Comparison of ENCODE assay signal across 9 mouse cellular contexts in the genomic region with DNA sequence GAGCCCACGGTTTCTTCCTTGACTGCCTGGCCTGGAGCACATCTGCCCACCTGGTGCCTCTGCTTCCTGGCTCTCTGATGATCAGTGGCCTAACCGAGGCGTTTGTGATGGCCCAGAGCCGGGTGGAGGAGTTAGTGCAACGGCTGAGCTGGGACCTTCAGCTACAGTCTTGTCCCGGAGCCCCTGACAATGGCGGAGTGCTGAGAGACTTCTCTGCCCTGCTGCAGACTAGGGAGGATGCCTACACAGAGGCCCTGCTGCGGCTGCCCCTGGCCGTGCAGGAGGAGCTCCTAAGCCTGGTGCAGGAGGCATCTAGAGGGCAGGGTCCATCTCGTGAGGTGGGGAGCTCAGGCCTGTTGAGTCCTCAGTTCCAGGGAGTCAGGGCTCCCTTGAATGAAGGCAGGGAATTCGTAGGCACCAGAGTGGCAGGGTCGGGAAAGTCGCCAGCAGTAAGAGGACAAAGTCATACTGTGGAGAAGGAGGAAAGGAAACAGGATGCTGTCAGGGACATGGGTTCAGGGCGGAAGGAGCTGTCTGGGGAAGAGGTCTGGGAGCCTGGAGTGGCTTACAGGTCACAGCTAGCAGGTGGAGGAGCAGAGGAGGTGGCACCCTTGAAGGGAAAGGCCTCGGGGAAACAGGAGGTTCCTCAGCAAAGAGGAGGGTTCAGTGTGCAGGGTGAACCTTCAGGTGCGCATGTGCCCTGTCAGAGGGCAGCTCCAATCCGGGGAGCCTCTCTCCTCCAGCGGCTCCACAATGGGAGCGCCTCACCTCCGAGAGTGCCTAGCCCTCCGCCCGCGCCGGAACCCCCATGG. TPM values are rescaled to one million over a fixed set of nuclear protein-coding genes. Genes with fewer than 3 reads are reported as not detected.
DNase-seq lines count a peak whose midpoint lies in the region; ATAC-seq and TF ChIP-seq lines count a peak whose summit lies in the region.
"Had no signal": no experiment of that assay in that cellular context is flagged by ENCODE, and none has a peak within 500 bp of the region (broad histone marks: within the 10 kb centered on the region; RNA-seq: fewer than 3 reads in every experiment).

No protein-coding gene starts in this region.

- peaks cover 17% of the 10 kb centered on the region for H3K36me3 ChIP-seq in heart, adult 2 months (ENCODE audit: control insufficient read depth, insufficient read depth, low read length)
- peaks cover 55% of the 10 kb centered on the region for H3K36me3 ChIP-seq in midbrain, embryonic 10.5 days
- peaks cover 45% of the 10 kb centered on the region for H3K36me3 ChIP-seq in midbrain, embryonic 14.5 days (ENCODE audit: control insufficient read depth, insufficient read depth, low read length)
- peaks cover 58% of the 10 kb centered on the region for H3K36me3 ChIP-seq in limb, embryonic 10.5 days
- H3K36me3 ChIP-seq in stomach, embryonic 14.5 days (ENCODE audit: control insufficient read depth, insufficient read depth, low read length) = peaks cover 40% of the 10 kb centered on the region

- H3K27ac ChIP-seq in heart, adult 2 months = peak overlapping the region; percentile 92
- H3K27ac ChIP-seq in midbrain, embryonic 10.5 days (replicated peaks) = no peak overlapping the region
- H3K27ac ChIP-seq in midbrain, embryonic 14.5 days (replicated peaks; ENCODE audit: low read depth, low read length) = no peak overlapping the region
- H3K27ac ChIP-seq in limb, embryonic 10.5 days = no peak overlapping the region
- H3K27ac ChIP-seq in stomach, embryonic 14.5 days (ENCODE audit: low read length) = no peak overlapping the region; the same call in 1 of the 2 replicates

- no peak overlapping the region for H3K4me2 ChIP-seq in midbrain, embryonic 14.5 days (ENCODE audit: low read length)
- H3K4me2 ChIP-seq in stomach, embryonic 14.5 days (replicated peaks; ENCODE audit: low read depth, low read length) = peak overlapping the region; percentile 85

- no peak for TF ChIP-seq EP300 in heart, adult 2 months (IDR thresholded peaks at IDR 0.05; ENCODE audit: insufficient read depth, low read depth, low read length)

- no peak for TF ChIP-seq CTCF in heart, adult 2 months (IDR thresholded peaks at IDR 0.05)

- H3K79me2 ChIP-seq in heart, adult 2 months (replicated peaks; ENCODE audit: control insufficient read depth, insufficient read depth, low read length) = 0 out of 2 replicates have a peak, but pooled peaks cover 1% of the 10 kb centered on the region

- H3K27me3 ChIP-seq in heart, adult 2 months (ENCODE audit: control insufficient read depth, insufficient read depth, low read length) = no peaks in the 10 kb centered on the region
- 0 out of 2 replicates have a peak, but pooled peaks cover 4% of the 10 kb centered on the region for H3K27me3 ChIP-seq in midbrain, embryonic 10.5 days (ENCODE audit: low read depth, poor library complexity, severe bottlenecking)
- H3K27me3 ChIP-seq in midbrain, embryonic 14.5 days (ENCODE audit: control insufficient read depth, insufficient read depth, low read length) = no peaks in the 10 kb centered on the region
- no peaks in the 10 kb centered on the region for H3K27me3 ChIP-seq in limb, embryonic 10.5 days (ENCODE audit: low read depth, poor library complexity, severe bottlenecking)
- H3K27me3 ChIP-seq in stomach, embryonic 14.5 days (ENCODE audit: control insufficient read depth, insufficient read depth, low read length) = no peaks in the 10 kb centered on the region

- whole genome bisulfite sequencing in heart, adult 2 months = 62% methylated on average over 24 of the region's 24 CpGs
- WGBS in midbrain, embryonic 10.5 days = 89% methylated on average over 24 of the region's 24 CpGs
- 85% methylated on average over 24 of the region's 24 CpGs for WGBS in midbrain, embryonic 14.5 days
- 86% methylated on average over 24 of the region's 24 CpGs for WGBS in limb, embryonic 10.5 days
- 77% methylated on average over 23 of the region's 24 CpGs for WGBS in stomach, embryonic 14.5 days

- 0 out of 2 replicates have a peak overlapping the region, but pooled peaks have one; percentile 6 for H3K9ac ChIP-seq in heart, adult 2 months (ENCODE audit: low read depth, low read length)
- H3K9ac ChIP-seq in midbrain, embryonic 14.5 days (replicated peaks; ENCODE audit: low read length) = no peak overlapping the region
- H3K9ac ChIP-seq in stomach, embryonic 14.5 days (replicated peaks; ENCODE audit: low read depth, low read length) = 0 out of 2 replicates have a peak overlapping the region, but pooled peaks have one; percentile 62

- TF ChIP-seq POLR2A in heart, adult 2 months (IDR thresholded peaks at IDR 0.05; ENCODE audit: insufficient read depth, low read depth, low read length) = no peak

- DNase-seq in heart, adult 2 months = peak in 1 of 2 experiments; percentile 29
- no peak for DNase-seq in heart, postnatal 36 days
- DNase-seq in midbrain, embryonic 10.5 days (ENCODE audit: low spot score) = no peak
- no peak for DNase-seq in midbrain, embryonic 14.5 days
- DNase-seq in limb, embryonic 10.5 days (ENCODE audit: low spot score) = no peak
- no peak for DNase-seq in adipocyte (ENCODE audit: low spot score)
- DNase-seq in gastrocnemius, postnatal 25 days = no peak

- ATAC-seq in midbrain, embryonic 14.5 days (ENCODE audit: low FRiP score, low TSS enrichment) = no peak
- ATAC-seq in stomach, embryonic 14.5 days (ENCODE audit: insufficient number of reproducible peaks, insufficient read depth, low FRiP score, low read depth) = no peak

- intact Hi-C loops in heart, adult 2 months (cut with DNase I) = loop anchor here (10.0 kb wide), 1 partner anchor 212 kb away; a partner anchor contains a TSS
- intact Hi-C loops in heart, postnatal 36 days (cut with DNase I) = no loop called here

- peak overlapping the region; percentile 88 for H3K4me3 ChIP-seq in heart, adult 2 months
- H3K4me3 ChIP-seq in midbrain, embryonic 10.5 days = peak overlapping the region; percentile 82; the same call in 1 of the 2 replicates
- no peak overlapping the region for H3K4me3 ChIP-seq in midbrain, embryonic 14.5 days (replicated peaks; ENCODE audit: low read depth, low read length)
- H3K4me3 ChIP-seq in limb, embryonic 10.5 days = peak overlapping the region; percentile 81; the same call in 1 of the 2 replicates
- no peak overlapping the region for H3K4me3 ChIP-seq in stomach, embryonic 14.5 days (ENCODE audit: low read depth, low read length)

- no peaks in the 10 kb centered on the region for H3K9me3 ChIP-seq in midbrain, embryonic 10.5 days (replicated peaks)
- no peaks in the 10 kb centered on the region for H3K9me3 ChIP-seq in midbrain, embryonic 14.5 days (ENCODE audit: control insufficient read depth, low read length)
- no peaks in the 10 kb centered on the region for H3K9me3 ChIP-seq in limb, embryonic 10.5 days (replicated peaks)
- H3K9me3 ChIP-seq in stomach, embryonic 14.5 days (ENCODE audit: control insufficient read depth, low read depth, low read length) = no peaks in the 10 kb centered on the region

- H3K4me1 ChIP-seq in heart, adult 2 months (ENCODE audit: control insufficient read depth, insufficient read depth, low read length) = peaks cover 15% of the 10 kb centered on the region
- H3K4me1 ChIP-seq in midbrain, embryonic 10.5 days = peaks cover 35% of the 10 kb centered on the region
- peaks cover 12% of the 10 kb centered on the region for H3K4me1 ChIP-seq in midbrain, embryonic 14.5 days (ENCODE audit: control insufficient read depth, insufficient read depth, low read length)
- H3K4me1 ChIP-seq in limb, embryonic 10.5 days = peaks cover 53% of the 10 kb centered on the region
- H3K4me1 ChIP-seq in stomach, embryonic 14.5 days (ENCODE audit: control insufficient read depth, insufficient read depth, low read length) = peaks cover 26% of the 10 kb centered on the region

RNA-seq across cellular contexts. Expression of a gene that starts 2.0 kb away (rescaled TPM):
- total RNA-seq in heart, adult 2 months (2021) = 10 to 100 TPM in 1 of 2 experiments, 1 to 10 TPM in 1; 8.8 to 11.6 TPM
- polyA plus RNA-seq in heart, adult 2 months (2012; rRNA removed) = 9.3 and 13.3 TPM in 2 replicates
- 10 to 100 TPM; 13.0 to 14.7 TPM for total RNA-seq in heart, postnatal 36 days (2021)
- 23.2 and 24.7 TPM in 2 replicates for polyA plus RNA-seq in midbrain, embryonic 10.5 days (2016; fragmentation: Nextera tagmentation; extraction: Ambion mirVana)
- 6.5 and 7.1 TPM in 2 replicates for polyA plus RNA-seq in midbrain, embryonic 14.5 days (2014; fragmentation: Nextera tagmentation; extraction: Ambion mirVana)
- 35.0 and 38.8 TPM in 2 replicates for polyA plus RNA-seq in limb, embryonic 10.5 days (2016; fragmentation: Nextera tagmentation; extraction: Ambion mirVana)
- 10.4 TPM in 2 replicates for polyA plus RNA-seq in stomach, embryonic 14.5 days (2014; fragmentation: Nextera tagmentation; extraction: Ambion mirVana)
- total RNA-seq in gastrocnemius, postnatal 25 days (2021) = 1 to 10 TPM; 7.0 to 9.1 TPM

RNA-seq across cellular contexts. Expression of a gene that starts 2.6 kb away (rescaled TPM):
- total RNA-seq in heart, adult 2 months (2021) = under 1 TPM in 1 of 2 experiments, not detected in 1; 0.18 TPM
- polyA plus RNA-seq in heart, adult 2 months (2012; rRNA removed) = 0.06 TPM in 2 replicates
- total RNA-seq in heart, postnatal 36 days (2021) = under 1 TPM in 1 of 2 experiments, not detected in 1; 0.19 TPM
- polyA plus RNA-seq in midbrain, embryonic 10.5 days (2016; fragmentation: Nextera tagmentation; extraction: Ambion mirVana) = 0.14 and 0.16 TPM in 2 replicates
- polyA plus RNA-seq in midbrain, embryonic 14.5 days (2014; fragmentation: Nextera tagmentation; extraction: Ambion mirVana) = 0.19 and 0.20 TPM in 2 replicates
- 0.15 and 0.31 TPM in 2 replicates for polyA plus RNA-seq in limb, embryonic 10.5 days (2016; fragmentation: Nextera tagmentation; extraction: Ambion mirVana)
- polyA plus RNA-seq in stomach, embryonic 14.5 days (2014; fragmentation: Nextera tagmentation; extraction: Ambion mirVana) = 0.36 and 0.45 TPM in 2 replicates
- not detected for total RNA-seq in gastrocnemius, postnatal 25 days (2021)

RNA-seq across cellular contexts. Expression of a gene that starts 13.3 kb away (rescaled TPM):
- total RNA-seq in heart, adult 2 months (2021) = 100 to 1,000 TPM; 112 to 127 TPM
- polyA plus RNA-seq in heart, adult 2 months (2012; rRNA removed) = 142 and 156 TPM in 2 replicates
- total RNA-seq in heart, postnatal 36 days (2021) = 100 to 1,000 TPM; 109 to 116 TPM
- 27.5 and 31.5 TPM in 2 replicates for polyA plus RNA-seq in midbrain, embryonic 10.5 days (2016; fragmentation: Nextera tagmentation; extraction: Ambion mirVana)
- polyA plus RNA-seq in midbrain, embryonic 14.5 days (2014; fragmentation: Nextera tagmentation; extraction: Ambion mirVana) = 125 and 142 TPM in 2 replicates
- polyA plus RNA-seq in limb, embryonic 10.5 days (2016; fragmentation: Nextera tagmentation; extraction: Ambion mirVana) = 55.0 and 70.3 TPM in 2 replicates
- 64.4 and 71.5 TPM in 2 replicates for polyA plus RNA-seq in stomach, embryonic 14.5 days (2014; fragmentation: Nextera tagmentation; extraction: Ambion mirVana)
- 10 to 100 TPM; 95.7 to 98.1 TPM for total RNA-seq in gastrocnemius, postnatal 25 days (2021)

RNA-seq across cellular contexts. Expression of a gene that starts 33.0 kb away (rescaled TPM):
- 1 to 10 TPM; 6.2 to 6.8 TPM for total RNA-seq in heart, adult 2 months (2021)
- 3.5 and 3.8 TPM in 2 replicates for polyA plus RNA-seq in heart, adult 2 months (2012; rRNA removed)
- total RNA-seq in heart, postnatal 36 days (2021) = 10 to 100 TPM in 1 of 2 experiments, 1 to 10 TPM in 1; 9.5 to 10.5 TPM
- 22.3 and 25.1 TPM in 2 replicates for polyA plus RNA-seq in midbrain, embryonic 10.5 days (2016; fragmentation: Nextera tagmentation; extraction: Ambion mirVana)
- 6.5 and 11.2 TPM in 2 replicates for polyA plus RNA-seq in midbrain, embryonic 14.5 days (2014; fragmentation: Nextera tagmentation; extraction: Ambion mirVana)
- 31.1 and 44.4 TPM in 2 replicates for polyA plus RNA-seq in limb, embryonic 10.5 days (2016; fragmentation: Nextera tagmentation; extraction: Ambion mirVana)
- 14.2 and 17.2 TPM in 2 replicates for polyA plus RNA-seq in stomach, embryonic 14.5 days (2014; fragmentation: Nextera tagmentation; extraction: Ambion mirVana)
- total RNA-seq in gastrocnemius, postnatal 25 days (2021) = 1 to 10 TPM; 2.6 to 4.1 TPM

RNA-seq across cellular contexts. Expression of a gene that starts 57.7 kb away (rescaled TPM):
- total RNA-seq in heart, adult 2 months (2021) = 1 to 10 TPM; 1.3 to 1.8 TPM
- polyA plus RNA-seq in heart, adult 2 months (2012; rRNA removed) = 2.1 and 2.5 TPM in 2 replicates
- total RNA-seq in heart, postnatal 36 days (2021) = 1 to 10 TPM; 1.5 to 1.7 TPM
- polyA plus RNA-seq in midbrain, embryonic 10.5 days (2016; fragmentation: Nextera tagmentation; extraction: Ambion mirVana) = not detected in 2 replicates
- 0.26 TPM in 1 of 2 replicates, not detected in the other for polyA plus RNA-seq in midbrain, embryonic 14.5 days (2014; fragmentation: Nextera tagmentation; extraction: Ambion mirVana)
- polyA plus RNA-seq in limb, embryonic 10.5 days (2016; fragmentation: Nextera tagmentation; extraction: Ambion mirVana) = not detected in 2 replicates
- 2.6 and 3.4 TPM in 2 replicates for polyA plus RNA-seq in stomach, embryonic 14.5 days (2014; fragmentation: Nextera tagmentation; extraction: Ambion mirVana)
- total RNA-seq in gastrocnemius, postnatal 25 days (2021) = 1 to 10 TPM; 2.7 to 4.1 TPM
- total RNA-seq: hematopoietic stem cell, adult 5-6 weeks had no signal

Comparison
In these comparisons a context has a peak if more than half of its experiments do, and no peak if none do; other contexts are left out.
1. H3K4me3 ChIP-seq: peak in heart, adult 2 months (single experiment), midbrain, embryonic 10.5 days (single experiment) and limb, embryonic 10.5 days (single experiment); none in midbrain, embryonic 14.5 days (single experiment) and stomach, embryonic 14.5 days (single experiment).